ENCODE assay signal across 8 mouse cellular contexts in genomic region chr19:32749425-32749824, GRCm38 (mm10). TPM values are rescaled to one million over a fixed set of nuclear protein-coding genes. Genes with fewer than 3 reads are reported as not detected.
DNase-seq lines count a peak whose midpoint lies in the region; ATAC-seq and TF ChIP-seq lines count a peak whose summit lies in the region.

No protein-coding gene starts in this region.

- CTCF ChIA-PET in Patski (lab: Charles Lee): interaction anchor here (0.6 to 17.5 kb wide), 6 partner anchors 12 to 617 kb away, joined by 3 to 220 read pairs (median 3); no protein-coding TSS in a partner anchor

- H3K9ac ChIP-seq in hindbrain, embryonic 16.5 days (ENCODE audit: low read depth, low read length): no peak overlapping the region
- no peak overlapping the region for H3K9ac ChIP-seq in midbrain, postnatal 0 days (replicated peaks; ENCODE audit: low read length, poor library complexity, severe bottlenecking)

- H3K27me3 ChIP-seq in Patski: no peaks in the 10 kb centered on the region
- H3K27me3 ChIP-seq in hindbrain, embryonic 16.5 days (replicated peaks; ENCODE audit: control insufficient read depth, insufficient read depth, low read length): no peaks in the 10 kb centered on the region
- H3K27me3 ChIP-seq in midbrain, postnatal 0 days (ENCODE audit: insufficient read depth, low read length): no peaks in the 10 kb centered on the region

- POLR2A ChIA-PET in Patski (lab: Charles Lee): interaction anchor here (1.1 kb wide), 1 partner anchor 478 kb away, joined by 3 read pairs; no protein-coding TSS in a partner anchor

- in situ Hi-C loops in Patski (cut with MboI; ENCODE audit: low pct_unique_long_range_greater_than_20kb): no loop called here

- 8% methylated on average over 6 of the region's 6 CpGs for WGBS in hindbrain, embryonic 16.5 days
- WGBS in midbrain, postnatal 0 days: 5% methylated on average over 6 of the region's 6 CpGs

- H3K9me3 ChIP-seq in hindbrain, embryonic 16.5 days (ENCODE audit: control insufficient read depth, low read length): no peaks in the 10 kb centered on the region
- H3K9me3 ChIP-seq in midbrain, postnatal 0 days (ENCODE audit: low read length): no peaks in the 10 kb centered on the region

- no peak overlapping the region for H3K27ac ChIP-seq in layer of hippocampus, adult 2 months
- H3K27ac ChIP-seq in hindbrain, embryonic 16.5 days (ENCODE audit: low read depth, low read length): no peak overlapping the region
- no peak overlapping the region for H3K27ac ChIP-seq in midbrain, postnatal 0 days (ENCODE audit: low read depth, low read length)

- no peak overlapping the region for H3K4me2 ChIP-seq in hindbrain, embryonic 16.5 days (ENCODE audit: low read length)
- no peak overlapping the region for H3K4me2 ChIP-seq in midbrain, postnatal 0 days (ENCODE audit: low read depth, low read length, poor library complexity, severe bottlenecking)

- ATAC-seq in Patski: peak; percentile 51
- 0 out of 2 replicates have a peak, but pooled peaks have one; percentile 42 for ATAC-seq in hindbrain, embryonic 16.5 days
- no peak for ATAC-seq in midbrain, postnatal 0 days (ENCODE audit: low FRiP score)

- DNase-seq in adrenal gland, adult (ENCODE audit: inconsistent age in 2 of 2, low spot score in 1 of 2): peak; percentile 9 to 43
- DNase-seq in adrenal gland, adult 8-10 months: no peak
- peak in 1 of 2 experiments; percentile 35 for DNase-seq in layer of hippocampus, adult 2 months (ENCODE audit: low spot score in 2 of 2)
- DNase-seq in layer of hippocampus, postnatal 36 days: no peak
- DNase-seq in Patski (ENCODE audit: low read depth, low spot score): no peak
- peak; percentile 81 for DNase-seq in midbrain, postnatal 0 days (ENCODE audit: low spot score)
- DNase-seq in cerebellum, adult 18-20 months: no peak

- peak; percentile 72 for TF ChIP-seq CTCF in layer of hippocampus, adult 2 months (conservative IDR thresholded peaks at IDR 0.05)
- no peak for TF ChIP-seq CTCF in Patski (IDR thresholded peaks at IDR 0.05)
- peak; percentile 75 for TF ChIP-seq CTCF in midbrain, postnatal 0 days (IDR thresholded peaks at IDR 0.05)

- no peaks in the 10 kb centered on the region for H3K36me3 ChIP-seq in hindbrain, embryonic 16.5 days (ENCODE audit: control insufficient read depth, insufficient read depth, low read length)
- H3K36me3 ChIP-seq in midbrain, postnatal 0 days (ENCODE audit: insufficient read depth, low read length): no peaks in the 10 kb centered on the region

- peaks cover 2% of the 10 kb centered on the region for H3K4me1 ChIP-seq in hindbrain, embryonic 16.5 days (ENCODE audit: control insufficient read depth, insufficient read depth, low read depth, low read length)
- H3K4me1 ChIP-seq in midbrain, postnatal 0 days (ENCODE audit: insufficient read depth, low read length): no peaks in the 10 kb centered on the region

- H3K4me3 ChIP-seq in layer of hippocampus, adult 2 months: no peak overlapping the region
- H3K4me3 ChIP-seq in hindbrain, embryonic 16.5 days (ENCODE audit: low read length): no peak overlapping the region
- H3K4me3 ChIP-seq in midbrain, postnatal 0 days (ENCODE audit: low read depth, low read length): no peak overlapping the region

RNA-seq across cellular contexts. Expression of gene Pten, which starts 7.9 kb away (rescaled TPM):
- 10 to 100 TPM; 65.2 to 83.9 (median 75.7) TPM for total RNA-seq in adrenal gland, adult 8-10 months (2022)
- 100 to 1,000 TPM; 114 TPM for total RNA-seq in layer of hippocampus, adult 2 months (2021)
- 100 to 1,000 TPM; 120 to 127 TPM for total RNA-seq in layer of hippocampus, postnatal 36 days (2021)
- 49.1 TPM for polyA plus RNA-seq in Patski (2021)
- polyA plus RNA-seq in hindbrain, embryonic 16.5 days (2015; fragmentation: Nextera tagmentation; extraction: Ambion mirVana): 10.7 and 10.8 TPM in 2 replicates
- 117 and 171 TPM in 2 replicates for total RNA-seq in midbrain, postnatal 0 days (2014; rRNA removed)
- 12.6 and 14.0 TPM in 2 replicates for polyA plus RNA-seq in midbrain, postnatal 0 days (2015; fragmentation: Nextera tagmentation; extraction: Ambion mirVana)

RNA-seq across cellular contexts. Expression of gene Atad1, which starts 9.8 kb away (rescaled TPM):
- 10 to 100 TPM; 75.4 to 88.7 (median 82.5) TPM for total RNA-seq in adrenal gland, adult 8-10 months (2022)
- 10 to 100 TPM; 91.7 to 92.5 TPM for total RNA-seq in layer of hippocampus, adult 2 months (2021)
- 100 to 1,000 TPM in 1 of 2 experiments, 10 to 100 TPM in 1; 96.8 to 101 TPM for total RNA-seq in layer of hippocampus, postnatal 36 days (2021)
- 90.8 TPM for polyA plus RNA-seq in Patski (2021)
- polyA plus RNA-seq in hindbrain, embryonic 16.5 days (2015; fragmentation: Nextera tagmentation; extraction: Ambion mirVana): 114 and 123 TPM in 2 replicates
- 89.3 and 147 TPM in 2 replicates for total RNA-seq in midbrain, postnatal 0 days (2014; rRNA removed)
- 107 and 108 TPM in 2 replicates for polyA plus RNA-seq in midbrain, postnatal 0 days (2015; fragmentation: Nextera tagmentation; extraction: Ambion mirVana)

Comparison
In these comparisons a context has a peak if more than half of its experiments do, and no peak if none do; other contexts are left out.
1. DNase-seq: peak in adrenal gland, adult (2 of 2) and midbrain, postnatal 0 days (single experiment); none in adrenal gland, adult 8-10 months (single experiment), layer of hippocampus, postnatal 36 days (0 of 2), Patski (single experiment) and cerebellum, adult 18-20 months (0 of 2).